ENCODE assay signal across 30 mouse cellular contexts in the genomic region with DNA sequence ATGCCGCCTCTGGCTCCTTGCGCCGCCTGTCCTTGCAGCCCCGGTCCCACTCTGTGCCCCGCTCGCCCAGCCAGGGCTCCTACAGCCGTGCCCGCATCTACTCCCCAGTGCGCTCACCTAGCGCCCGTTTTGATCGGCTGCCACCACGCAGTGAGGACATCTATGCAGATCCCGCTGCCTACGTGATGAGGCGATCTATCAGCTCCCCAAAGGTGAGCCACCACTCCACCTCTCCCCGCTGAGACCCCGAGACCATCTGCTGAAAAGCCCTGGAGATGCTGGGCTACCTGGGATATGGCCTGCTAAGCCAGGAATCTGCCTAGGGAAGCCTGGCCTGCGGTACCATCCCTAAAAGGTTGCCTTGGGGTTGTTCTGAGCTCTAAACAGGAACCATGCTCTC. TPM values are rescaled to one million over a fixed set of nuclear protein-coding genes. Genes with fewer than 3 reads are reported as not detected.
DNase-seq lines count a peak whose midpoint lies in the region; ATAC-seq and TF ChIP-seq lines count a peak whose summit lies in the region.
"Had no signal": no experiment of that assay in that cellular context is flagged by ENCODE, and none has a peak within 500 bp of the region (broad histone marks: within the 10 kb centered on the region; RNA-seq: fewer than 3 reads in every experiment).

No protein-coding gene starts in this region.

- H3K9me3 ChIP-seq in forebrain, embryonic 10.5 days = no peaks in the 10 kb centered on the region
- no peaks in the 10 kb centered on the region for H3K9me3 ChIP-seq in forebrain, embryonic 14.5 days (replicated peaks; ENCODE audit: control insufficient read depth, low read length)
- H3K9me3 ChIP-seq in midbrain, postnatal 0 days (ENCODE audit: low read length) = no peaks in the 10 kb centered on the region
- no peaks in the 10 kb centered on the region for H3K9me3 ChIP-seq in midbrain, embryonic 10.5 days (replicated peaks)
- H3K9me3 ChIP-seq in ES-E14 (ENCODE audit: control insufficient read depth, insufficient read depth, low read depth, low read length) = no peaks in the 10 kb centered on the region
- no peaks in the 10 kb centered on the region for H3K9me3 ChIP-seq in kidney, embryonic 16.5 days (ENCODE audit: low read length)
- H3K9me3 ChIP-seq: embryonic facial prominence, embryonic 13.5 days; embryonic facial prominence, embryonic 15.5 days; forebrain, embryonic 13.5 days had no signal

- 95% methylated on average over 19 of the region's 19 CpGs for WGBS in forebrain, embryonic 10.5 days
- 94% methylated on average over 19 of the region's 19 CpGs for WGBS in forebrain, embryonic 14.5 days
- 91% methylated on average over 19 of the region's 19 CpGs for WGBS in midbrain, postnatal 0 days
- WGBS in midbrain, embryonic 10.5 days = 89% methylated on average over 19 of the region's 19 CpGs
- WGBS in kidney, embryonic 16.5 days = 89% methylated on average over 18 of the region's 19 CpGs

- no peak for DNase-seq in forebrain, embryonic 10.5 days (ENCODE audit: extremely low spot score, low spot score)
- DNase-seq in forebrain, embryonic 14.5 days (ENCODE audit: low spot score) = no peak
- no peak for DNase-seq in midbrain, postnatal 0 days (ENCODE audit: low spot score)
- no peak for DNase-seq in midbrain, embryonic 10.5 days (ENCODE audit: low spot score)
- DNase-seq in ES-E14 (ENCODE audit: low read depth, low spot score) = no peak
- DNase-seq: adrenal gland, adult 2 months; adrenal gland, postnatal 10 days; adrenal gland, postnatal 25 days; B cell, adult 2 months; cerebellum, adult 11 months; cerebellum, adult 18-20 months; cerebellum, adult 8-10 months; cerebellum, adult 9-11 months; cerebellum, postnatal 14 days; cerebellum, postnatal 36 days; embryo, embryonic 11 days had no signal

- TF ChIP-seq CTCF in midbrain, postnatal 0 days (IDR thresholded peaks at IDR 0.05) = no peak

- no peak overlapping the region for H3K9ac ChIP-seq in forebrain, embryonic 14.5 days (ENCODE audit: low read length)
- 0 out of 2 replicates have a peak overlapping the region, but pooled peaks have one; percentile 33 for H3K9ac ChIP-seq in midbrain, postnatal 0 days (replicated peaks; ENCODE audit: low read length, poor library complexity, severe bottlenecking)
- no peak overlapping the region for H3K9ac ChIP-seq in ES-E14 (ENCODE audit: insufficient read depth, low read depth, low read length, poor library complexity, severe bottlenecking)
- no peak overlapping the region for H3K9ac ChIP-seq in kidney, embryonic 16.5 days (replicated peaks; ENCODE audit: low read length)
- H3K9ac ChIP-seq: embryonic facial prominence, embryonic 13.5 days; embryonic facial prominence, embryonic 15.5 days; forebrain, embryonic 13.5 days had no signal

- H3K4me1 ChIP-seq in forebrain, embryonic 10.5 days = peaks cover 21% of the 10 kb centered on the region
- no peaks in the 10 kb centered on the region for H3K4me1 ChIP-seq in forebrain, embryonic 14.5 days (ENCODE audit: control insufficient read depth, insufficient read depth, low read length)
- H3K4me1 ChIP-seq in midbrain, postnatal 0 days (ENCODE audit: insufficient read depth, low read length) = no peaks in the 10 kb centered on the region
- H3K4me1 ChIP-seq in midbrain, embryonic 10.5 days = peaks cover 29% of the 10 kb centered on the region
- H3K4me1 ChIP-seq in ES-E14 (ENCODE audit: control insufficient read depth in 2 of 2, insufficient read depth in 2 of 2, low read length in 2 of 2, poor library complexity in 1 of 2) = no peaks in the 10 kb centered on the region
- peaks cover 11% of the 10 kb centered on the region; the same call in 1 of the 2 replicates for H3K4me1 ChIP-seq in kidney, embryonic 16.5 days (ENCODE audit: insufficient read depth, low read length)
- H3K4me1 ChIP-seq: embryonic facial prominence, embryonic 15.5 days had no signal

- H3K4me3 ChIP-seq in forebrain, embryonic 10.5 days = no peak overlapping the region
- no peak overlapping the region for H3K4me3 ChIP-seq in forebrain, embryonic 14.5 days (ENCODE audit: low read depth, low read length)
- H3K4me3 ChIP-seq in midbrain, postnatal 0 days (ENCODE audit: low read depth, low read length) = no peak overlapping the region
- no peak overlapping the region for H3K4me3 ChIP-seq in midbrain, embryonic 10.5 days
- H3K4me3 ChIP-seq in ES-E14 (ENCODE audit: insufficient read depth in 1 of 2, low read depth in 1 of 2, low read length in 2 of 2, poor library complexity in 1 of 2, severe bottlenecking in 1 of 2) = peak overlapping the region; percentile 24 to 27; a peak in 3 of 4 replicates
- no peak overlapping the region for H3K4me3 ChIP-seq in kidney, embryonic 16.5 days (ENCODE audit: low read length)
- H3K4me3 ChIP-seq: embryonic facial prominence, embryonic 13.5 days; embryonic facial prominence, embryonic 15.5 days; erythroblast, embryonic 14.5 days; forebrain, embryonic 13.5 days had no signal

- in situ Hi-C loops in ES-E14 (cut with MboI; ENCODE audit: low sequenced_read_pairs in 2 of 2, unreplicated experiment in 2 of 2) = no loop called here

- H3K36me3 ChIP-seq in forebrain, embryonic 10.5 days (replicated peaks) = peaks cover 84% of the 10 kb centered on the region
- H3K36me3 ChIP-seq in forebrain, embryonic 14.5 days (ENCODE audit: control insufficient read depth, insufficient read depth, low read length) = peaks cover 44% of the 10 kb centered on the region
- H3K36me3 ChIP-seq in midbrain, postnatal 0 days (ENCODE audit: insufficient read depth, low read length) = peaks cover 54% of the 10 kb centered on the region
- H3K36me3 ChIP-seq in midbrain, embryonic 10.5 days = peaks cover 96% of the 10 kb centered on the region
- no peaks in the 10 kb centered on the region for H3K36me3 ChIP-seq in ES-E14 (ENCODE audit: control insufficient read depth, insufficient read depth, low read length, poor library complexity, severe bottlenecking)
- H3K36me3 ChIP-seq in kidney, embryonic 16.5 days (ENCODE audit: insufficient read depth, low read length) = no peaks in the 10 kb centered on the region
- H3K36me3 ChIP-seq: embryonic facial prominence, embryonic 15.5 days had no signal

- no peak for ATAC-seq in forebrain, embryonic 14.5 days
- no peak for ATAC-seq in midbrain, postnatal 0 days (ENCODE audit: low FRiP score)
- no peak for ATAC-seq in kidney, embryonic 16.5 days (ENCODE audit: low FRiP score, low TSS enrichment)
- ATAC-seq: CD4-positive, CD25-positive, alpha-beta regulatory T cell, adult 4 months; forebrain, embryonic 13.5 days; forebrain, embryonic 16.5 days had no signal

- 0 out of 2 replicates have a peak, but pooled peaks cover 5% of the 10 kb centered on the region for H3K27me3 ChIP-seq in forebrain, embryonic 10.5 days (ENCODE audit: poor library complexity, severe bottlenecking)
- no peaks in the 10 kb centered on the region for H3K27me3 ChIP-seq in forebrain, embryonic 14.5 days (replicated peaks; ENCODE audit: control insufficient read depth, insufficient read depth, low read length)
- H3K27me3 ChIP-seq in midbrain, postnatal 0 days (ENCODE audit: insufficient read depth, low read length) = no peaks in the 10 kb centered on the region
- no peaks in the 10 kb centered on the region for H3K27me3 ChIP-seq in midbrain, embryonic 10.5 days (ENCODE audit: low read depth, poor library complexity, severe bottlenecking)
- H3K27me3 ChIP-seq in kidney, embryonic 16.5 days (ENCODE audit: insufficient read depth, low read length) = no peaks in the 10 kb centered on the region
- H3K27me3 ChIP-seq: embryonic facial prominence, embryonic 13.5 days; embryonic facial prominence, embryonic 15.5 days; forebrain, embryonic 13.5 days had no signal

- H3K27ac ChIP-seq in forebrain, embryonic 10.5 days = peak overlapping the region; percentile 40; the same call in 1 of the 2 replicates
- no peak overlapping the region for H3K27ac ChIP-seq in forebrain, embryonic 14.5 days (ENCODE audit: low read depth, low read length)
- no peak overlapping the region for H3K27ac ChIP-seq in midbrain, postnatal 0 days (ENCODE audit: low read depth, low read length)
- no peak overlapping the region for H3K27ac ChIP-seq in midbrain, embryonic 10.5 days (replicated peaks)
- H3K27ac ChIP-seq in ES-E14 (ENCODE audit: insufficient read depth, low read depth, low read length, poor library complexity, severe bottlenecking) = no peak overlapping the region
- H3K27ac ChIP-seq in kidney, embryonic 16.5 days (ENCODE audit: low read length) = no peak overlapping the region
- H3K27ac ChIP-seq: embryonic facial prominence, embryonic 13.5 days; embryonic facial prominence, embryonic 15.5 days; forebrain, embryonic 13.5 days had no signal

- H3K4me2 ChIP-seq in forebrain, embryonic 14.5 days (ENCODE audit: low read length) = no peak overlapping the region
- H3K4me2 ChIP-seq in midbrain, postnatal 0 days (ENCODE audit: low read depth, low read length, poor library complexity, severe bottlenecking) = no peak overlapping the region
- no peak overlapping the region for H3K4me2 ChIP-seq in kidney, embryonic 16.5 days (replicated peaks; ENCODE audit: low read depth, low read length)
- H3K4me2 ChIP-seq: embryonic facial prominence, embryonic 13.5 days; embryonic facial prominence, embryonic 15.5 days; forebrain, embryonic 13.5 days had no signal

TF ChIP-seq in ES-E14, 5 proteins besides CTCF, POLR2A, EP300 and RAD21 (continues in another document):
- no peak for TF ChIP-seq ZNF384 (IDR thresholded peaks at IDR 0.05; ENCODE audit: low read depth, low read length)
- no peak for TF ChIP-seq ZC3H11A (IDR thresholded peaks at IDR 0.05; ENCODE audit: borderline replicate concordance, low read depth, low read length)
- no peak for TF ChIP-seq HCFC1 (IDR thresholded peaks at IDR 0.05; ENCODE audit: borderline replicate concordance, insufficient read depth, low read length)

RNA-seq across cellular contexts. Expression of a gene that starts 35.4 kb away (rescaled TPM):
- not detected in 2 replicates for polyA plus RNA-seq in forebrain, embryonic 10.5 days (2016; fragmentation: Nextera tagmentation; extraction: Ambion mirVana)
- polyA plus RNA-seq in forebrain, embryonic 14.5 days (2014; fragmentation: Nextera tagmentation; extraction: Ambion mirVana) = not detected in 2 replicates
- not detected in 2 replicates for total RNA-seq in midbrain, postnatal 0 days (2014; rRNA removed)
- not detected in 2 replicates for polyA plus RNA-seq in midbrain, postnatal 0 days (2015; fragmentation: Nextera tagmentation; extraction: Ambion mirVana)
- not detected in 2 replicates for polyA plus RNA-seq in midbrain, embryonic 10.5 days (2016; fragmentation: Nextera tagmentation; extraction: Ambion mirVana)
- total RNA-seq in ES-E14 (2012; rRNA removed) = not detected in 2 replicates
- 7.9 and 8.0 TPM in 2 replicates for polyA plus RNA-seq in kidney, embryonic 16.5 days (2015; fragmentation: Nextera tagmentation; extraction: Ambion mirVana)
- total RNA-seq: CH12.LX; common myeloid progenitor, adult 5-6 weeks; MEL had no signal
- polyA plus RNA-seq: adrenal gland, adult 2 months; brain, embryonic 14.5 days; CD4-positive, CD25-positive, alpha-beta regulatory T cell, adult 4 months; embryonic facial prominence, embryonic 11.5 days; embryonic facial prominence, embryonic 13.5 days; erythroblast, embryonic 14.5 days; forebrain, embryonic 11.5 days; forebrain, embryonic 13.5 days; forebrain, embryonic 16.5 days had no signal

RNA-seq across cellular contexts. Expression of a gene that starts 47.5 kb away (rescaled TPM):
- polyA plus RNA-seq in forebrain, embryonic 10.5 days (2016; fragmentation: Nextera tagmentation; extraction: Ambion mirVana) = not detected in 2 replicates
- not detected in 2 replicates for polyA plus RNA-seq in forebrain, embryonic 14.5 days (2014; fragmentation: Nextera tagmentation; extraction: Ambion mirVana)
- not detected in 2 replicates for total RNA-seq in midbrain, postnatal 0 days (2014; rRNA removed)
- 0.47 and 2.6 TPM in 2 replicates for polyA plus RNA-seq in midbrain, postnatal 0 days (2015; fragmentation: Nextera tagmentation; extraction: Ambion mirVana)
- polyA plus RNA-seq in midbrain, embryonic 10.5 days (2016; fragmentation: Nextera tagmentation; extraction: Ambion mirVana) = not detected in 2 replicates
- 0.79 TPM in 1 of 2 replicates, not detected in the other for total RNA-seq in ES-E14 (2012; rRNA removed)
- polyA plus RNA-seq in kidney, embryonic 16.5 days (2015; fragmentation: Nextera tagmentation; extraction: Ambion mirVana) = not detected in 2 replicates
- total RNA-seq: adrenal gland, adult 2 months; adrenal gland, postnatal 10 days; adrenal gland, postnatal 25 days; adrenal gland, postnatal 4 days; CH12.LX; common myeloid progenitor, adult 5-6 weeks; MEL had no signal
- polyA plus RNA-seq: adrenal gland, adult 2 months; brain, embryonic 14.5 days; CD4-positive, CD25-positive, alpha-beta regulatory T cell, adult 4 months; embryonic facial prominence, embryonic 11.5 days; embryonic facial prominence, embryonic 13.5 days; erythroblast, embryonic 14.5 days; forebrain, embryonic 13.5 days had no signal

Comparison
In these comparisons a context has a peak if more than half of its experiments do, and no peak if none do; other contexts are left out.
1. H3K4me3 ChIP-seq: peak in ES-E14 (2 of 2); none in forebrain, embryonic 10.5 days (single experiment), forebrain, embryonic 14.5 days (single experiment), midbrain, postnatal 0 days (single experiment), midbrain, embryonic 10.5 days (single experiment) and kidney, embryonic 16.5 days (single experiment).